Mouse (Mus musculus) limb, embryonic 11.5 days (tissue): ENCODE measurements around the gene Rbfox2. TPM values are rescaled to one million over a fixed set of nuclear protein-coding genes. Genes with fewer than 3 reads are reported as not detected.

ENCODE experiments used
- ATAC-seq: fragments of 200-750 bp; cut with Nextera tagmentation; 2 replicates; pipeline ENCODE4 v1.8.0; 2017; ENCODE audit warnings: low read depth; ENCODE audit not compliant: insufficient number of reproducible peaks, low FRiP score, low TSS enrichment
- DNase-seq: peaks from one replicate; pipeline ENCODE4 v3.0.0-alpha.2; 2015; ENCODE audit warnings: low spot score
- H3K27ac ChIP-seq: fragments of 300-500 bp; sonication (generic); replicated peaks from 2 replicates; pipeline ENCODE4 v1.5.1; 2014; ENCODE audit warnings: low read depth, mild to moderate bottlenecking, low read length
- H3K27me3 ChIP-seq: fragments of 300-500 bp; sonication (generic); 2 replicates; pipeline ENCODE4 v1.6.1; 2014; ENCODE audit warnings: mild to moderate bottlenecking, low read length, mixed read lengths; ENCODE audit not compliant: control insufficient read depth, insufficient read depth
- H3K36me3 ChIP-seq: fragments of 300-500 bp; sonication (generic); 2 replicates; pipeline ENCODE4 v1.6.1; 2014; ENCODE audit warnings: mild to moderate bottlenecking, low read length, moderate library complexity, mixed read lengths; ENCODE audit not compliant: control insufficient read depth, insufficient read depth
- H3K4me1 ChIP-seq: fragments of 300-500 bp; sonication (generic); 2 replicates; pipeline ENCODE4 v1.6.1; 2014; ENCODE audit warnings: low read length, mixed read lengths; ENCODE audit not compliant: control insufficient read depth, insufficient read depth
- H3K4me2 ChIP-seq: fragments of 300-500 bp; sonication (generic); 2 replicates; pipeline ENCODE4 v1.6.1; 2014; ENCODE audit warnings: low read depth, mild to moderate bottlenecking, moderate library complexity; ENCODE audit not compliant: severe bottlenecking
- H3K4me3 ChIP-seq: fragments of 300-500 bp; sonication (generic); 2 replicates; pipeline ENCODE4 v1.5.1; 2014; ENCODE audit warnings: low read depth, low read length
- H3K9ac ChIP-seq: fragments of 300-500 bp; sonication (generic); 2 replicates; pipeline ENCODE4 v1.6.1; 2014; ENCODE audit warnings: mild to moderate bottlenecking, low read length
- H3K9me3 ChIP-seq: fragments of 300-500 bp; sonication (generic); 2 replicates; pipeline ENCODE4 v1.6.1; 2016; ENCODE audit warnings: low read length; ENCODE audit not compliant: control insufficient read depth
- WGBS: fragments of 180-500 bp; shearing (Covaris S2); extraction: QIAGEN DNeasy Blood & Tissue Kit; methylation state at CpG from one replicate; pipeline ENCODE4 v1.1.7; 2014; 5-methylcytosine and 5-hydroxymethylcytosine counted together
- polyA plus RNA-seq: library from polyadenylated mRNA; unstranded; fragments of >200 nt; fragmentation: Nextera tagmentation; extraction: Ambion mirVana; gene quantifications from 2 replicates; pipeline ENCODE4 v1.2.1, GENCODE M21; 2014

The Rbfox2 gene
- polyA plus RNA-seq, 1 experiment from 2014 or later: 71.5 TPM

DNA sequence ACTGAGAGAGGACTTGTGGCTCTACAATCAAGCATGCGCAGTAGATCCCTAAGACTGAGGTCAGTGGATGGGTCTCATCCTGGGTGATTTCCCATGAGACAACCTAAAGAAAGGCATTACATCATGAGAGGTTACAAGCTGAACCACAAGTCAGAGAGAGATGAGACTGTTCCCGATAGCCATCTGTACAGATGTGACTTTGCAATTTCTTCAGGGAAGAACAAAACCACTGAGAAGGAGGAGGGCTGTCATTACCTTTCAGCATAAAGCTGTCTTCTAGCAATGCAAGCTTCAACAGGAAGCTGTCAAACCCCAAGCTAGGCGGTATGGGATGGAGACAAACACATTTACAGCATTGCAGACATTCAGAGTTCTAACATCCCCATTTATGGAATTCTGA, 157.3 kb downstream of the Rbfox2 start:
- ATAC-seq (no peak), DNase-seq (no peak)
- Histone ChIP-seq H3K4me3 (no peak overlapping the region), H3K27ac (no peak overlapping the region), H3K4me1 (peaks cover 25% of the 10 kb centered on the region), H3K9me3 (no peaks in the 10 kb centered on the region), H3K27me3 (no peaks in the 10 kb centered on the region), H3K36me3 (no peaks in the 10 kb centered on the region), H3K4me2 (no peak overlapping the region), H3K9ac (no peak overlapping the region)
- 86% methylated on average over 3 of the region's 3 CpGs for WGBS

DNA sequence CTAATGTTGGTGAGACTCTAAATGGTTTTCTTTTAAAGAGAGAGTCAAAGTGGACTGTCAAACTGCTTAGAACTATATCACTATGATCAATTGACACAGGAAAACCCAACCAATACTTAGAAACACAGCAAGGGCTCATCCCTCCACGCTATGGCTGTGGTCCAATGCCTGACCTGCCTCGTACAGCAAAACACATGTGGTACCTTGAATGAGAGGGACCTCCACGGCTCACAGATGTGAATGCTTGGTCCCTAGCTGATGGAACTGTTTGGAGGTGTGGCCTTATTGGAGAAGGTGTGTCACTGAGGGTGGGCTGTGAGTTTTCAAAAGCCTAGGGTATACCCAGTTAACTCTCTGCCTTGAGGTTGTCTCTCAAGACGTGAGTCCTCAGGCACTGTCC, 159.9 kb downstream of the Rbfox2 start:
- 83% methylated on average over 4 of the region's 4 CpGs for WGBS
- no peaks in the 10 kb centered on the region for H3K27me3 ChIP-seq

DNA sequence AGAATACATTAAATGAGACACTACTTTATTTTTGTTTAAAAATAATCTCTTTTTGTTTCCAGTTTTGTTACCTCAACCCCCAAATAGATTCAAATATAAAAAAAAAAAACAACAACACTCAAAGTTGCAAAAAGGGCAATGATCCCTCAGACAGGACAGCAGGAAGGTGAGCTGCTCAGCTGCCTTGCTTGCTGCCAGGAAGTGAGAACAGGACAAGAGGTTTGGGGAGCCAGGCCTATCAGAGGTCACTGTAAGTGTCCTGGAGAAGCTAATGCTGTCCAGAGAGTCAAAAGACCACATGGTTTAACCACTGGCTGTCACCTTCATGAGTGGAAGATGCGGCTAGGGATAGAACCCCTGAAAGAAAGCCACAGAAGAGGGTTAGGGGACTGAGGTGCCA, 161.8 kb downstream of the Rbfox2 start:
- Histone ChIP-seq H3K36me3 (no peaks in the 10 kb centered on the region), H3K9me3 (no peaks in the 10 kb centered on the region), H3K9ac (no peak overlapping the region), H3K4me1 (no peaks in the 10 kb centered on the region), H3K4me2 (no peak overlapping the region), H3K27me3 (no peaks in the 10 kb centered on the region), H3K4me3 (no peak overlapping the region), H3K27ac (no peak overlapping the region)
- DNase-seq (no peak), ATAC-seq (no peak)
- WGBS: 97% methylated on average over 1 of the region's 1 CpGs

More for the DNA sequence above, 159.9 kb downstream of the Rbfox2 start:
- H3K9me3 ChIP-seq: no peaks in the 10 kb centered on the region
- no peak overlapping the region for H3K27ac ChIP-seq
- H3K4me1 ChIP-seq: peaks cover 13% of the 10 kb centered on the region
- H3K36me3 ChIP-seq: no peaks in the 10 kb centered on the region
- DNase-seq: no peak
- no peak overlapping the region for H3K9ac ChIP-seq
- H3K4me3 ChIP-seq: no peak overlapping the region
- no peak for ATAC-seq
- no peak overlapping the region for H3K4me2 ChIP-seq

DNA sequence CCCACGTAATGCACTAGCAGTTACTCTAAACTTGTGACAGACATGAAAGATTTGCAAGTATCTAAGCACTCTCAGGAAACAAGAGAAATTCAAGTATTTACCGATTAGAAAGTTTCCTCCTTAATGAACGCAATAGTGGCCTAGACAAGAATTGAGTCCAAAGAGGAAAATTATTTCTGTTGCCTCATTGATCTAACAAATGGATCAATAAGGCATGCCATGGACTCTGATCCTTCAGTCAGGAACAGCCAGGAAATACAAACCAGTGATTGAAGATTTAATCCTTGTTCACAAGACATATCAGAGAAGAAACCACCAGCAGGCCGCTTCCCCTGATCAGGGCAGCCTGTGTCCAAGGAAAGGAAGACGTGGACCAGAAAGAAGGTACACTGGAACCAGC, 164.0 kb downstream of the Rbfox2 start:
- Histone ChIP-seq H3K27ac (no peak overlapping the region), H3K36me3 (no peaks in the 10 kb centered on the region), H3K27me3 (no peaks in the 10 kb centered on the region), H3K4me1 (no peaks in the 10 kb centered on the region), H3K4me2 (no peak overlapping the region), H3K9ac (no peak overlapping the region), H3K9me3 (no peaks in the 10 kb centered on the region), H3K4me3 (no peak overlapping the region)
- ATAC-seq (no peak), DNase-seq (no peak)
- WGBS: 88% methylated on average over 5 of the region's 5 CpGs

DNA sequence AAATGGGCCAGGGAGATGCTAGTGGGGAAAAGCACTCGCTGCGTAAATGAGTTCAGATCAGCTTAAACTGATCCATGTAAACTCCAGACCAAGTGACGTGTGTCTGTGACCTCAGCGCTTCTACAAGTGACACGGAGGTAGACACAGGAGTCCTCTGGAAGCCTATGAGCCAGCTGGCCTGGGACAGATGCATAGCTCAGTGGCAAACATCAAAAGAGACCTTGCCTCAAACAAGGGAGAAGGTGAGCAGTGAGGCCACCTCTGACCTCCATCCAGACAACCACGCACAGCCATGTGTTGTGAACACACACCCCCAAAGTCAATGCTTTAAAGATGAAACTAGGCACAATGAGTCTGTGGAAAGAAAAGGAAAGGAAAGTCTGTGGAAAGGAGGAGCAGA, 164.5 kb downstream of the Rbfox2 start:
- Histone ChIP-seq H3K4me3 (no peak overlapping the region), H3K36me3 (no peaks in the 10 kb centered on the region), H3K27me3 (no peaks in the 10 kb centered on the region), H3K4me2 (no peak overlapping the region), H3K9me3 (no peaks in the 10 kb centered on the region), H3K27ac (no peak overlapping the region), H3K4me1 (no peaks in the 10 kb centered on the region), H3K9ac (no peak overlapping the region)
- ATAC-seq (no peak), DNase-seq (no peak)
- 56% methylated on average over 6 of the region's 6 CpGs for WGBS

DNA sequence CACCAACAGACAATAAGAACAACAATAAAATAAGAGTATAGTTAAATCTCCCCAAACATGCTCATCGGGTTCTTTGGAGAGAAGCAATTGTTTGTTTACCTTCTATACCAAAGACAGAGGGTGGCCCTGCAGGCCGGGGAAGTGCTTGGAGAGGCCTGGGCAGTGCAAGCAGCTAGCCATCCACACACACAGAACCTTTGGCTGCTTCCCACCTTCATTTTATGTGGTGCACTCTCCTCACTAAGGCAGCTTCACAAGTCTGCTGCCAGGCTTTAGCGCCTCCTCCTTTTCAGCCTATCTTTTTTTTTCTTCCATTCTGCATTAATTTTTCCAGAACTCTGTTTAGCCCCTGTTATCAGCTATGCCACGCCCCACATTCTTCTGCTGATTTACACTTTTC, 165.1 kb downstream of the Rbfox2 start:
- H3K9ac ChIP-seq: no peak overlapping the region
- H3K4me1 ChIP-seq: no peaks in the 10 kb centered on the region
- H3K36me3 ChIP-seq: no peaks in the 10 kb centered on the region
- H3K4me3 ChIP-seq: no peak overlapping the region
- ATAC-seq (no peak), DNase-seq (no peak)
- no peak overlapping the region for H3K27ac ChIP-seq
- 73% methylated on average over 4 of the region's 4 CpGs for WGBS
- H3K9me3 ChIP-seq: no peaks in the 10 kb centered on the region
- H3K27me3 ChIP-seq: no peaks in the 10 kb centered on the region
- H3K4me2 ChIP-seq: no peak overlapping the region

DNA sequence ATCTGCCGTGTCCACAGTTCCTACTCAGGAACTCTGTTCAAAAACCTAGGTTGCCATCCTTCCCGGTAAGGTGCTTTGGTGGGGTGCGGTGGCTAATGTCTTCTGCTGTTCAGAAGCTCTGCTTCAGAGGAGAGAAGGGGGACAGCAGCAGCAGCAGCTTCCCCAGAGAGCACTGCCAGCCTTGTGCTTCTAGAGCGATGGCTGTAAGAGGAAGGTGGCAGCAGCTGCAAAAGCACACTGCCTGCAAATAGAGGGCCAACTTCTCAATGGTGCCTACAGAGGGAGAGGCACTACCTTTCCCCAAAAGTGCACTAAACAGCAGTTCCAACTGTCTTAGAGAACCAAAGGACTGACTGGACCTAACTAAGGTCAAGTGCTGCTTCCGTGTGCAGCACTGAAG, 168.5 kb downstream of the Rbfox2 start:
- Histone ChIP-seq H3K9me3 (no peaks in the 10 kb centered on the region), H3K36me3 (no peaks in the 10 kb centered on the region), H3K27me3 (no peaks in the 10 kb centered on the region), H3K4me1 (no peaks in the 10 kb centered on the region), H3K4me3 (no peak overlapping the region), H3K4me2 (no peak overlapping the region), H3K27ac (no peak overlapping the region), H3K9ac (no peak overlapping the region)
- DNase-seq (no peak), ATAC-seq (no peak)
- 84% methylated on average over 5 of the region's 5 CpGs for WGBS

DNA sequence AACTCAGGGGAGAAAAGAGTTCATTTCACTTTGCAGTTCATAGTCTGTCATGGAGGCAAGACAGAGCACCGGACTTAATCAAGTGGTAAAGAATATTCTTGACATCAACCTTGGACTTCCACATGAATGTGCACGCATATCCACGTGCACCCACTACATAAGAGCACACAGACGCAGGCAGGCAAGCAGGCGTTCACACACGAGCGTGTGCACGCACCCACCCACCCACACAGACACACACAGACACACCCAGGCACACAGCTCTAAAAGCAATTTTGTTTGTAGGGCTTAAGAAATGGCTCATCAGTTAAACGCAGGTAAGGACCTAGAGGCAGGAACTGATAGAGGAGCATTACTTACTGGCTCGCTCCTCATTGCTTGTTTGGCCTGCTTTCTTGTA, 172.3 kb downstream of the Rbfox2 start:
- Histone ChIP-seq H3K4me2 (no peak overlapping the region), H3K9me3 (no peaks in the 10 kb centered on the region), H3K9ac (no peak overlapping the region), H3K4me3 (no peak overlapping the region), H3K27me3 (no peaks in the 10 kb centered on the region), H3K36me3 (peaks cover 4% of the 10 kb centered on the region), H3K27ac (no peak overlapping the region), H3K4me1 (no peaks in the 10 kb centered on the region)
- WGBS: 96% methylated on average over 10 of the region's 10 CpGs
- ATAC-seq (no peak), DNase-seq (no peak)

DNA sequence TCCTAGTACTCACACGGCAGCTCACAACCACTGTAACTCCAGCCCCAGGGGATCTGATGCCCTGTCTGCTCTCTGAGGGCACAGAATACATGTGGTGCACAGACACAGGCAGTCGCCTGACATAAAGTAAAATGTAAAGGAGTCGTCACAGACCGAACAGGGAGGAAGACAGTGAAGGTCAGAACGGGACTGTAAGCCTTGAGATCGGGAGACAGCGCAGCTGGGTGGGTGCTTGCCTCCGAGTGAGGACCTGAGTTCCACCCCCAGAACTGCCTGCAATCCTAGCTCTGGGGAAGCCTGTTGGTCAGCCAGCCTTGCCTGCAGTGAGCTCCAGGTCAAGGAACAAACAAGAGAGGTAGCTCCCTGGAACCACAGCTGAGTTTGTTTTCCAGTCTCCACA, 177.7 kb downstream of the Rbfox2 start:
- peaks cover 4% of the 10 kb centered on the region for H3K36me3 ChIP-seq
- DNase-seq (no peak), ATAC-seq (no peak)
- no peaks in the 10 kb centered on the region for H3K27me3 ChIP-seq
- H3K9ac ChIP-seq: no peak overlapping the region
- H3K9me3 ChIP-seq: no peaks in the 10 kb centered on the region
- no peak overlapping the region for H3K4me3 ChIP-seq
- no peak overlapping the region for H3K4me2 ChIP-seq
- no peaks in the 10 kb centered on the region for H3K4me1 ChIP-seq
- no peak overlapping the region for H3K27ac ChIP-seq
- WGBS: 82% methylated on average over 8 of the region's 8 CpGs
